ENCODE assay signal across 21 mouse cellular contexts in the genomic region with DNA sequence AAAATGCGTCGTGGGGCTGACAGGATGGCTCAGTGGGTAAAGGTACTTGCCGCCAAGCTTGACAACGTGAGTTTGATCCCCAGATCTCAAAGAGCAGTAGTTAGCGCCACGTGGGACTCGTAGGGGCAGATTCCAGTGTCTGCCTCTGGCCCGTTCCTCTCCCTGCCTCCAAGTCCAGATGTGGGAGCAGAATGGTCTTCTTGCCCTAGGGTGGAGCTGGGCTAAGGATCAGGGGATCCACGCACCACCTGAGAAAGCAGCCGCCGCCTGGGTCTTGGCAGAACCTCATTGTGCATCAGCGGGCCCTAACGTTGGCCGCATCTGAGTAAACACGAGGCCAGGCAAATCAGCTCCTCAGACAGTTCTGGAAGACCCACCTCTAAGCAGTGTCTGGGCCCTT.
"Had no signal": no experiment of that assay in that cellular context is flagged by ENCODE, and none has a peak within 500 bp of the region (broad histone marks: within the 10 kb centered on the region; RNA-seq: fewer than 3 reads in every experiment).

No protein-coding gene starts in this region.

- H3K4me3 ChIP-seq: lung, embryonic 15.5 days; midbrain, embryonic 10.5 days; midbrain, embryonic 12.5 days; myocyte; neural tube, embryonic 13.5 days; neural tube, embryonic 15.5 days had no signal

- ATAC-seq: lung, postnatal 0 days; midbrain, embryonic 16.5 days had no signal

- H3K36me3 ChIP-seq: lung, embryonic 15.5 days; midbrain, embryonic 12.5 days had no signal

- H3K9me3 ChIP-seq: lung, embryonic 15.5 days; midbrain, embryonic 10.5 days; midbrain, embryonic 12.5 days; neural tube, embryonic 13.5 days; neural tube, embryonic 15.5 days had no signal

- H3K9ac ChIP-seq: lung, embryonic 15.5 days; midbrain, embryonic 12.5 days; neural tube, embryonic 13.5 days; neural tube, embryonic 15.5 days had no signal

- H3K27ac ChIP-seq: lung, embryonic 15.5 days; macrophage; midbrain, embryonic 10.5 days; midbrain, embryonic 12.5 days; neural tube, embryonic 13.5 days; neural tube, embryonic 15.5 days had no signal

- H3K27me3 ChIP-seq: neural tube, embryonic 13.5 days; neural tube, embryonic 15.5 days had no signal

- DNase-seq: lung, adult 2 months; lung, postnatal 14 days; lung, postnatal 36 days; midbrain, embryonic 14.5 days; retina, postnatal 1 day; right cerebral cortex, adult 18-20 months; right cerebral cortex, postnatal 25 days; right cerebral cortex, postnatal 4 days; spleen, adult 18-20 months; thymus, adult 18-20 months; thymus, postnatal 14 days; thymus, postnatal 36 days had no signal

- H3K4me2 ChIP-seq: lung, embryonic 15.5 days; midbrain, embryonic 12.5 days; neural tube, embryonic 13.5 days; neural tube, embryonic 15.5 days had no signal
